Mouse (Mus musculus) megakaryocyte-erythroid progenitor cell, adult 5 weeks (primary cell): Measurements from ENCODE around the gene Tspan5. TPM values are rescaled to one million over a fixed set of nuclear protein-coding genes. Genes with fewer than 3 reads are reported as not detected.

Experiments used
- polyA plus RNA-seq: library from polyadenylated mRNA; stranded (reverse); fragments of >175 nt; gene quantifications from 2 replicates; pipeline ENCODE4 v1.2.3, GENCODE M21; 2012

The Tspan5 gene
- 7.5 and 11.4 TPM in 2 replicates for polyA plus RNA-seq

GRCm38 (mm10) chr3:138741649-138742565, at the start of gene Tspan5:
Gene Tspan5 (plus strand): TSS chr3:138742195.

Other genes with a start within 250 kb of the Tspan5 start
- gene Eif4e, start 216.0 kb upstream of the Tspan5 start, polyA plus RNA-seq: 12.5 and 22.6 TPM in 2 replicates